Mouse (Mus musculus) brown adipose tissue, adult 24 weeks (tissue): ENCODE results near the gene Fam198b. TPM values are rescaled to one million over a fixed set of nuclear protein-coding genes. Genes with fewer than 3 reads are reported as not detected.

ENCODE experiments used
- polyA plus RNA-seq: library from polyadenylated mRNA; stranded (reverse); fragments of >200 nt; gene quantifications from 2 replicates; pipeline ENCODE4 v1.2.4, GENCODE M21; 2012; ENCODE audit not compliant: missing spikeins, insufficient read depth, insufficient read length

The Fam198b gene
- polyA plus RNA-seq, 1 experiment = 7.6 TPM

Other genes starting within 250 kb of the Fam198b start
- gene Rxfp1, start 146.7 kb upstream of the Fam198b start, polyA plus RNA-seq = not detected in 2 replicates
- gene Tmem144, start 31.8 kb upstream of the Fam198b start, polyA plus RNA-seq = 0.38 TPM in 1 of 2 replicates, not detected in the other